Mouse (Mus musculus): ENCODE results near the gene Chil3.
"Not testable (repeated sequence)": the region's sequence is repeated elsewhere in the genome, so short reads cannot be mapped to it uniquely, and the experiment has no call there.

GRCm38 (mm10) chr3:106174971-106175370, 7.6 kb upstream of the Chil3 start:
- TF ChIP-seq FLI1 (IDR thresholded peaks at IDR 0.05; ENCODE audit: low read length); GATA1 (IDR thresholded peaks at IDR 0.05; ENCODE audit: borderline replicate concordance, low read length): not testable (repeated sequence)
